Mouse (Mus musculus) frontal cortex, postnatal 10 days (tissue): Measurements from ENCODE around the gene Speer4f1.
"Not testable (repeated sequence)": the region's sequence is repeated elsewhere in the genome, so short reads cannot be mapped to it uniquely, and the experiment has no call there.

Source experiments
- DNase-seq, 2 experiments: peaks; one replicate each; pipeline ENCODE4 v3.0.0; 2022; ENCODE audit warnings: low spot score in 2 of 2, mixed read lengths in 1 of 2

Speer4f1 gene

DNA sequence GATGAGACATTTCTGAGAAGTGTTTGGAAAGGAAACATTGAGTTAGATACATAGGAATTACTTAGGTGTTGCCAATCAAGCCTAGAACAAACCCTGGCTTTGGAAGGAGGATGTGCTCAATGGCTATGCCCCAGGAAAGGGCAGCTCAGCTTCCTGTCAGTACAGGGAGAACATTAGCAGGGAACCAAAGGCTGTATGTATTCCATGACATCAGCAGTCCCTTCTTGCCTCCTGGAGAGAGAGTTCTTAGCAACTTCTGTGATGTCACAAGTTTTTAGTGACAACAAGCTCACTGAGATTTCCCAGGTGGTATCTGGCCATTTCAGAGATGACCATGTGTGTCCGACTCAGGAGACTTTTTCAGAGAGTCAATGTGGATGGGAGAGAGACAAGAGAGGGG, at the start of gene Speer4f1:
Speer4f1 (plus strand) TSS at position 301 of the 400 bp plus-strand sequence.
- not testable (repeated sequence) for DNase-seq

DNA sequence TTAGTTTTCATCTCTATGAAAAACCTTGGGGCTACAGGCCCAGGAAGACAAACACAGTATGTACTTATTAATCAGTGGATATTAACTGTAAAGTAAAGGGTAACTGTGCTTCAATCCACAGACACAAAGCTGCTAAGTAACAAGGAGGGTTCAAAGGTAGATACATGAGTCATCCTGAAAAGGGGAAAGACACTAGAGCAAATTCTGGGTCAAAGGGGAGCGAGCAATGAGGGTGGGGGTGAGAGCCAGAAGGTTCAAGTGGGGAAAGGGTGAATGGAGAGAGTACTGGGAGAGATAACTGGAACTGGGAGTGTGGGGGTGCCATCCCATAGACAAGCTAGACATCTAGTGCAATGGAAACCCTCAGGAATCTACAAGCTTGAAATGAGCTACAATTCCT, 49.0 kb upstream of the Speer4f1 start:
- no peak for DNase-seq

DNA sequence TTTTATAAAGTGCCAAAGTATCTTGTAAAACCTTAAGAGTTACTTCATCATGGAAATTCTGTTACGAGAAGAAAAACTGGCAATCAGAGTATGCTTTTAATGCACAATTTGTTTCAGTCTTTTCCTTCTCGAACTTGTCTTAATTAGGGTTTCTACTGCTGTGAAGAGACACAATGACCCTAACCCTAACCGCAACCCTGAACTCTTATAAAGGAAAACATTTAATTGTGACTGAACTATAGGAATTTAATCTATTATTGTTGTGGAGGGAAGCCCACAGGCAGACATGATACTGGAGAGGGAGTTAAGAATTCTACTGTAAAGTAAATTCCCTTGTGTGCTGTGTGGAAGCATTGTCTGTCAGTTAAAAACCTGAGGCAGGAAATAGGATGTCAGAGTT, 41.2 kb upstream of the Speer4f1 start:
- no peak for DNase-seq

GRCm38 (mm10) chr5:17436209-17436608, 39.7 kb upstream of the Speer4f1 start:
- DNase-seq, result no peak

- DNase-seq, result no peak
Measured at GRCm38 (mm10) chr5:17439487-17440102, 36.3 kb upstream of the Speer4f1 start.

GRCm38 (mm10) chr5:17454059-17454458, 21.8 kb upstream of the Speer4f1 start:
- no peak for DNase-seq

GRCm38 (mm10) chr5:17454952-17455586, 20.8 kb upstream of the Speer4f1 start:
- DNase-seq, result no peak

GRCm38 (mm10) chr5:17456671-17457070, 19.2 kb upstream of the Speer4f1 start:
- no peak for DNase-seq

DNA sequence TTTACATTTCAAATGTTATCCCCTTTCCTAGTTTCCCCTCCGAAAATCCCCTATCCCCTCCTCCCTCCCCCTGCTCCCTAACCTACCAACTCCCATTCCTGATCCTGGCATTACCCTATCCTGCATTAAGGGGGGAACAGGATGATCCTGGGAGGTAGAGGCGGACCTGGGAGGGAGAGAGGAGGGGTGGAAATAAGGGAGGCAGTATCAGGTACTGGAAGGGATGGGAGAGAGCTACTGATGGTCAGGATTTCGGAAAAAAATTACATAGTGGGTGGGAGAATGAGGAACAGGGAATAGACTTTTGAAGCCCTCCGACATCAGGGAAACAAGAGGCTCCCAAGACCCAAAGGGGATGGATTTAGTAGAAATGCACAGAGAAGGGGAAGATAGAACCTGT, 7.8 kb upstream of the Speer4f1 start:
- DNase-seq, result not testable (repeated sequence)

GRCm38 (mm10) chr5:17476476-17476875, 578 bp downstream of the Speer4f1 start:
- DNase-seq, result no peak

GRCm38 (mm10) chr5:17489894-17490293, 14.0 kb downstream of the Speer4f1 start:
- DNase-seq, result no peak

DNA sequence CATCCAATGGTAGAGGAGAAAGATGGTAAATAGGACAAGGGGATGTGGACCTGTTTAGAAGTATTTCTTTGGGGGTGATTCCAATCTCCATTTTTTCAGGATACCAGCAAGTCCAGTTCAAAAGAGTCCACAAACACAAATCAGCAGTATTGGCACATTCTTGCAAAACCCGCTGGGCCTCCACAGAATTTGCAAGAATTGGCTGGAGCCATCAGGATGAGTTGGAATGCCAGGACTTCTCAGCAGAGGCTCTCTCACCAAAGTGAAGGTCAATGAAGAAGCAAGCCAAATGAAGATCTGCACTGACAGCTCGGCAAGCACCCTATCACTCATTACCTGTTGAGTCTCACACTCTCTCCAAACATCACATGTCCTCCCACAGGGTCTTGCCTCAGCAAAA, 19.7 kb downstream of the Speer4f1 start:
- no peak for DNase-seq

DNA sequence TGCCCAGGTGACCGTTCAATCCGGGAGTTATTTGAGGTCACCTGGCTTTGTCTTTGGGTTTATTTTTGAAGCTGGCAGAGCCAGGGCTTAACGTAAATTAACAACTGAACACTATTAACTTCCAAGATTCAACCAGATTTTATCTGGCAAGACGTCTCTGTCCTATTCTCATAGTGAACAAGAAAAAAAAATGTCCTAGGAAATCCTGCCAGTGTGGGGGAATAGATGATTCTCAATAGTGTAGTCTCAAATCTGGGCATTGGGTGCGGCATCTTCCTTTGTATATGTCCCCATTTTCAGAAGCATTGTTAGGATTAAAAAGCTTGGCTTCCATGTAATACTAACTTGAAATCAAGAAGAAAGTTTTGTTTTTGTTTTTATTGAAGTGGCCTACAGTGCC, 20.8 kb downstream of the Speer4f1 start:
- no peak for DNase-seq

DNA sequence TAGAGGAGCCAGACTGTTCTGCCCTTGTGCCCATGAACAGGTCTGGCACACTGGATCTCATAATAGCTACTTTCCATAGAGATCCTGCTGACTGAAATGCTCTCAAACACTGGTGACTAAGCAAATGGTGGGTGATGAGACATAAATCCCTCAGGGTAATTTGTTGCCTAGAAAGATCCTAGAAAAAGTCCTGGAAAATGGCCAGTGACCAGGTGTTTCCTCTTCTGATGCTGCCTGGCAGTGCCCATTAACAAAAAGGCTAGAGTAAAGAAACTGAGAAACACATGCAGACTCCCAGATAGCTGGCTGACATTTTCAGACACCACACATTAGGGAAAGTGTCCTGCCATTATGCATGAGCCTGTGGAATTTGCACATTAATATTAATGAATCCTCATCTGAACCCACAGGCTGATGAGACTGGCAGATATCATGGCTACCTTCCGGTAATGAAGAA, 24.0 kb downstream of the Speer4f1 start:
- DNase-seq, result no peak

DNA sequence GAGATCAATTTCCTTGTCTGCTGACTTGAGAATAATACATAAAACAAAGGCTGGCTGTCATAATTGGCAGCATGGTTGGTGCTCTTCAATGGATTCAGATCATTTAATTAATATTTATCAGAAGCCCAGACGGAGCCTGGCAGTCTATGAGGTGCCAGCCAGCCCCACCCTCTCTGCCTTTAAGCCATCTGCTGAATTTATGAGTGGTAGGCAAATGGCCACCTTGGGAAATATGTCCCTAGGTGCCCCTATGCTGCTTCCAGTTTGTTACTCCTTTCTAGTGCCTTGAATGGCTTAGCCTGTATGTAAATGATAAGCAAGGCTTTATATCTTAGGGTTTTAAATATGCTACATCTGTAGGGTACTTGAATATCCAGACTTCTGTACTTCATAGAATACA, 25.0 kb downstream of the Speer4f1 start:
- no peak for DNase-seq

- no peak for DNase-seq
Measured at GRCm38 (mm10) chr5:17505540-17505939, 29.6 kb downstream of the Speer4f1 start.

DNA sequence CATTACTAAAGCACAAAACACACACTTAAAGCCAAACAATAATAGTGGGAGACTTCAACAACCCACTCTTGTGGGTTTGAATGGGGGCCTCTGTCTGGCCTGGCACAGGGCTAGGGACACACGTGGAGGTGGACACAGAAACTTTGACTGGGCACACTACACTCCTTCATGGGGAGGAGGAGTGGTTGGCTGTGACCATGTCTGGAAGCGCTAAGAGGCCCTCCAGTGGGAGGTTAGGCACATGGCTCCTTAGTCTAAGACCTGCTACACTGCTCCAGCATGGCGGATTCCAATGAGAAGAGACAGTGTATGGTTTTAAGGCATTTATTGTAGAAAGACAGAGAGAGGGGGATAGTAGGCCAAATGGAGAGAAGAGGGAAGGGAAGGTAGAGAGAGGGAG, 32.1 kb downstream of the Speer4f1 start:
- no peak for DNase-seq
